Mouse (Mus musculus): ENCODE results near the gene Arhgap9.

DNA sequence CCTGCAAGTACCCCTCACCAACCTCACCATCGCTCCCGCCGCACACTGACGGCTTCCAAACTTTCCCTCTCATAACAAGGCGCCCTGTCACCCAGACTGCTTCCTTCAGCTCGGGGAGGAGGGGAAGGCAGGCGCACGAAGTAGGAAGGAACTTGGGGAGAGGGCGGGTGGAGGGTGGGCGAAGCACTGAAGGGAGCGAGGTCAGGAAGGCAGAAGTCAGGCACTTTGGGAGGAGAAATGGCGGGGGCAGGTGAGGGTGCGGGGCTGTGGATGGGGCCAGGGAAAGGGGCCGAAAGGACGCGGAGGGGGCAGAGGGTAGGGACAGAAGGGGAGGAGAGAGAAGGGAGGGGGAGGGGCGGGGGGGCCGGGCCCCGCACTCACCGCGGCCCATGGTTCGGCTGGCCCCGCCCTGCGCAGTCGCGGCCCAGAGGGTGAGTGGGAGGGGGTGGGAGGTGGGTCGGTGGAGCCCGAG lies 33.4 kb upstream of the Arhgap9 start:
- TF ChIP-seq CTCF (IDR thresholded peaks at IDR 0.05; ENCODE audit: low read depth, low read length) (no peak), GATA1 (IDR thresholded peaks at IDR 0.05; ENCODE audit: borderline replicate concordance, low read length) (no peak), POLR2AphosphoS5 (IDR thresholded peaks at IDR 0.05; ENCODE audit: insufficient replicate concordance, low read depth, low read length) (no peak), TAL1 (conservative IDR thresholded peaks at IDR 0.05; ENCODE audit: low read depth, low read length) (no peak), GATA2 (IDR thresholded peaks at IDR 0.05; ENCODE audit: borderline replicate concordance, low read depth, low read length) (no peak)
